Mouse (Mus musculus): ENCODE results near the gene Rab25. TPM values are rescaled to one million over a fixed set of nuclear protein-coding genes. Genes with fewer than 3 reads are reported as not detected.

Gene Rab25
- polyA plus RNA-seq, 1 experiment from 2014 or later, result 1.1 TPM

DNA sequence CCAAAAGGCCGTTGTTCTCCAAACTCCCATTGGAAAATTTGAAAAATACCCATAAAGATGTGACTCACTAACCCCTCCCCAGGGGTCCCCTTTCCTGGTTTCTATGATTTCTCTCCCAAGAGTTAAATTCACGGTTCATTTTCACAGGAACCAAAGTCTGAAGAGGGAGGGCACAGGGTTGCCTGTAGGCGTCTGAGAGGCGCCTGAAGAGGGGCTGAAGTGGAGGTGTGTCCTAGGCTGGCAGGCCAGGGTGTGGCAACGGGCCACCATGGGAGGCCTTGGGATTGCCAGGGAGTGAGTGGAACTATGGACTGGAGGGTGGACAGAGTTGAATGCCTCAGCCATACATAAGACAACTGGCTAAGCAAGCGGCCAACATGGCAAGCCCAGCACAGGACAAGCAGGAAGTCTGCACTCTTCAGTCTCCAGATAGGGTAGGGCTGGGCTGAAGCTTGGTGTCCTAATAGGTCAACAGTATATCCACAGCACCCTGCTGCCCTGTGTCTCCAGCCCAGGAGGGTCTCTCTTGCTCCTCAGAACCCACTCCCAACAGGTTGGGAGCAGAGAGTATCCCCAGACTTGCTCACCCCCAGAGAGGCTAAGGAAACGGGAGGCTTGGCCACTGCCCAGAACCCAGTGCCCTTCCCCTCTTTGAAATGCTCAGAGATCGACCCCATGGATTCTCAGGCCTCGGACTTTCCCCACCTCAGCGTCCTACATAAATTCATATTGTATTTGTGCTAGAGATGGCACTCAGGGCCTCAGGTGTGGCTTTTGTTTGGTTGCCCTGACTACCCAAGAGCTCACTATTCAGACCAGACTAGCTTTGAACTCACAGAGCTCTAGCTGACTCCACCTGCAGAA is 33.6 kb downstream of the Rab25 start:
- Histone ChIP-seq H3K9ac (ENCODE audit: low read depth, low read length) (no peak overlapping the region), H3K9me3 (replicated peaks; ENCODE audit: control insufficient read depth, low read length) (no peaks in the 10 kb centered on the region), H3K4me3 (ENCODE audit: low read depth, low read length) (no peak overlapping the region), H3K4me2 (ENCODE audit: low read depth, low read length) (no peak overlapping the region), H3K36me3 (ENCODE audit: control insufficient read depth, insufficient read depth) (no peaks in the 10 kb centered on the region), H3K27me3 (ENCODE audit: control insufficient read depth, insufficient read depth, low read depth, low read length) (peaks cover 4% of the 10 kb centered on the region; the same call in 1 of the 2 replicates), H3K27ac (ENCODE audit: low read length) (no peak overlapping the region), H3K4me1 (ENCODE audit: control insufficient read depth, low read depth, low read length) (peaks cover 33% of the 10 kb centered on the region)
- no peak for ATAC-seq (ENCODE audit: low read depth)
- WGBS (ENCODE audit: insufficient replicate concordance), result 49% methylated on average over 10 of the region's 10 CpGs

DNA sequence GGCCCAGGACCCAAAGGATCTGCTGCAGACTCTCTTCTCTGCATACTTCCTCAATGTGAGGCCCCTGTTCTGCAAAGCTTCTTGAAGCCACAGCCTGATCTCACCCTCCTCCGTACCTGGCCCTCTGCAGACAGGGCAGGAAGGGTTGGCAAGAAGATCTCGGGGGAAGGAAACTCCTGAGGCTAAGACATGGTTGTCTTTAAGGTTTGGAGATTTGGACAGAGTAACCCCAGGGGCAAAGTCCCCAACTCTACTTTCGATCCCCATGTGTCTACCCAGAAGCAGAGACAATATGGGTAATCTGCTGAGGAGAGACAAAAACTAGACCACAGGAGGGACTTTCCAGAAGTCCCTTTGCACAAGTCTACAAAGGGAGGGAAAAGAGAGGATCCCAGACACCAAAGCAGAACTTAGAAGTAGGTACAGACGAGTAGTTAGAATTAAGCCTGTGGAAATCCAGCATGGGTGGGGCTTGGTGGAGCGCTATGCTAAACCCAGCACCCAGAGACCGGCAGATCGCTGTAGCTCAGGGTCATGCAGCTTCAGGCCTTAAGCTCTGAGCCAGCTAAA is 34.5 kb downstream of the Rab25 start:
- Histone ChIP-seq H3K4me1 (ENCODE audit: control insufficient read depth, low read depth, low read length) (peaks cover 37% of the 10 kb centered on the region), H3K27me3 (ENCODE audit: control insufficient read depth, insufficient read depth, low read depth, low read length) (peaks cover 4% of the 10 kb centered on the region; the same call in 1 of the 2 replicates), H3K36me3 (ENCODE audit: control insufficient read depth, insufficient read depth) (no peaks in the 10 kb centered on the region), H3K9ac (ENCODE audit: low read depth, low read length) (no peak overlapping the region), H3K27ac (ENCODE audit: low read length) (no peak overlapping the region), H3K9me3 (replicated peaks; ENCODE audit: control insufficient read depth, low read length) (no peaks in the 10 kb centered on the region), H3K4me2 (ENCODE audit: low read depth, low read length) (no peak overlapping the region), H3K4me3 (ENCODE audit: low read depth, low read length) (no peak overlapping the region)
- no peak for ATAC-seq (ENCODE audit: low read depth)
- 45% methylated on average over 7 of the region's 7 CpGs for WGBS (ENCODE audit: insufficient replicate concordance)

DNA sequence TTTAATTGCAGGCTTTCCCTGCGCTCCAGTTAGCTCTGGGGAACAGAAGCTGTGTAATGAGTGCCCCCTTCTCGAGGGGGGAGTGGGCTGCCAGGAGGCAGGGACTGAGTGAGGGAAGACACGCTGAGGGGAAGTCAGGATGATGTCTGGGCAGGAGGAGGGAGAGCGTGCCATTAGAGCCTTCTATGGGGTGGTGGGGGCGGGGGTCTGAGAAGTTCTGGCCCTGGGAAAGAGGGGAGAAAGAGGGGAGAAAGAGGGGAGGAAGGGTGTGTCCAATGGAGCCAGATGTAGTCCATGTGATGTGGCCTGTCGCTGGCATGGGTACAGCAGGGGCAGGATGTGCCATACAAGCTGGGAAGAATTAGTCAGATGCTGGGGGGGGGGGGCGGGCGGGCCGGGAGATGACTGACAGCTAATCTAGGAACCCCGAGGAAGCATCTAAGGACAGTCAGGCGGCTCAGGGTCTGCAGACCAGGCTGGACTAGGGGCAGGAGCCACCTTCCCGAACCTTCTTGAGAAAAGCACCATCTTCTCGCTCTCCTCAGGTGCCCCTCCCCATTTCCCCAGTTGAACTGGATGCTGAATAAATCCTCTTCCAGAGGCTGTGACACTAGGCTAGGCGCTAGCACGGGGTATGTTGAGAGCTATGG is 35.1 kb downstream of the Rab25 start:
- no peak overlapping the region for H3K9ac ChIP-seq (ENCODE audit: low read depth, low read length)
- no peak overlapping the region for H3K27ac ChIP-seq (ENCODE audit: low read length)
- no peak for ATAC-seq (ENCODE audit: low read depth)
- WGBS (ENCODE audit: insufficient replicate concordance), result 27% methylated on average over 12 of the region's 15 CpGs
- H3K4me1 ChIP-seq (ENCODE audit: control insufficient read depth, low read depth, low read length), result peaks cover 37% of the 10 kb centered on the region
- H3K4me3 ChIP-seq (ENCODE audit: low read depth, low read length), result no peak overlapping the region
- no peaks in the 10 kb centered on the region for H3K36me3 ChIP-seq (ENCODE audit: control insufficient read depth, insufficient read depth)
- H3K27me3 ChIP-seq (ENCODE audit: control insufficient read depth, insufficient read depth, low read depth, low read length), result peaks cover 4% of the 10 kb centered on the region; the same call in 1 of the 2 replicates
- no peak overlapping the region for H3K4me2 ChIP-seq (ENCODE audit: low read depth, low read length)
- no peaks in the 10 kb centered on the region for H3K9me3 ChIP-seq (replicated peaks; ENCODE audit: control insufficient read depth, low read length)

DNA sequence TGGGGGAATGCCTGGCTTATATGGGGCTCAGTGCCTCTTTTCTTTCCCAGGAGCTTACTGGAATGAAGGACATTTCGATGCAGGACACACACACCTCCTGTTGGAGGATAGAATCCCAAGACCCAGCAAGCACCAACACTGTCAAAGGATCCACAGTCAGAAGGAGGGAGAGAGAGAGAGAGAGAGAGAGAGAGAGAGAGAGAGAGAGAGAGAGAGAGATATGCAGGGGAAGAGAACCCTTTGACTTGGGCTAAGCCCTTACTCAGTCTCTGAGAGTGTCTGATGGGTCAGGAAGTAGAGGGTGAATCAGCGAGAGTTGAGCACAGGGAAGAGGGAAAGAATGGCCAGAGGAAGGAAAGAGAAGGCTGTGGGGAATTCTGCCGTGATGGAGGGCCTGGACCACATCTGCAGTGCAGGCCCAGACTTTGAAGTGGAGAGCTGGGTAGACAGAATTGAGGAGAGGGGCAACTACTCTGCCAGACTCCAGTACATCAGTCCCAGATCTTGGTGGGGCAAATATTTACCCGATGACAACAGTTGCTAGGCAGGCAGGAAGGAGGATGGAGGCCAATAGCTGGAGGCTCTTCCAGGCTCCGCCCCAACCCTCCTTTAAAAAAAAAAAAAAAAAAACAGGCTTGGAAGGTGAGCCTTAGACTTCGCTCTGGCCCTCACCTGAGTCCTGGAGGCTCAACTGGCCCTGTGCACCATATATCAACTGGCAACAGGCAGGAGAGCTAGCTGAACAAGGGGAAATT is 35.8 kb downstream of the Rab25 start:
- Histone ChIP-seq H3K9ac (ENCODE audit: low read depth, low read length) (no peak overlapping the region), H3K4me2 (ENCODE audit: low read depth, low read length) (no peak overlapping the region), H3K4me3 (ENCODE audit: low read depth, low read length) (no peak overlapping the region), H3K27me3 (ENCODE audit: control insufficient read depth, insufficient read depth, low read depth, low read length) (0 out of 2 replicates have a peak, but pooled peaks cover 4% of the 10 kb centered on the region), H3K27ac (ENCODE audit: low read length) (no peak overlapping the region), H3K36me3 (ENCODE audit: control insufficient read depth, insufficient read depth) (no peaks in the 10 kb centered on the region), H3K4me1 (ENCODE audit: control insufficient read depth, low read depth, low read length) (peaks cover 37% of the 10 kb centered on the region), H3K9me3 (replicated peaks; ENCODE audit: control insufficient read depth, low read length) (no peaks in the 10 kb centered on the region)
- 39% methylated on average over 6 of the region's 6 CpGs for WGBS (ENCODE audit: insufficient replicate concordance)
- no peak for ATAC-seq (ENCODE audit: low read depth)

DNA sequence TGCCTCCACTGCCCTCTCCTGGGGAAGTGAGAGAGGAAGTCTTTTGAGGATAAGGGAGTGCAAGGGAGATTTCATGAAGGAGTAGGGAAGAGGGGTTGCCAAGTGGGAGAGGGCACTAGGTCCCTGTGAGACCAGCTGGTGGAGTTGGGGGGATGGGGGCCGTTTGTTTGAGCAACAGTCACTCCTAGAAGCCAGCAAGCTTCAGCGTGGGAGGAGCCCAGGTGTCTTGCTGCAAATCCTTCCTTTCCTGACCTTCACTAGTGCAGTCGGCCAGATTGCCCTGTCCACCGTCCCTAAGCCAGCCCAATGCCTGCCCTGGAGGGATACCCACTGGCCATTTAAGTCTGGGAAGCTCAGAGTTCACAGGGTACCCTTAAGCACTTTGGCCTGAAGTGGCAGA is 36.5 kb downstream of the Rab25 start:
- Histone ChIP-seq H3K9ac (ENCODE audit: low read depth, low read length) (no peak overlapping the region), H3K27me3 (ENCODE audit: control insufficient read depth, insufficient read depth, low read depth, low read length) (0 out of 2 replicates have a peak, but pooled peaks cover 4% of the 10 kb centered on the region), H3K36me3 (ENCODE audit: control insufficient read depth, insufficient read depth) (no peaks in the 10 kb centered on the region), H3K9me3 (replicated peaks; ENCODE audit: control insufficient read depth, low read length) (no peaks in the 10 kb centered on the region), H3K4me2 (ENCODE audit: low read depth, low read length) (no peak overlapping the region), H3K4me3 (ENCODE audit: low read depth, low read length) (no peak overlapping the region), H3K4me1 (ENCODE audit: control insufficient read depth, low read depth, low read length) (peaks cover 37% of the 10 kb centered on the region), H3K27ac (ENCODE audit: low read length) (no peak overlapping the region)
- ATAC-seq (ENCODE audit: low read depth), result no peak
- WGBS (ENCODE audit: insufficient replicate concordance), result 29% methylated on average over 4 of the region's 4 CpGs

DNA sequence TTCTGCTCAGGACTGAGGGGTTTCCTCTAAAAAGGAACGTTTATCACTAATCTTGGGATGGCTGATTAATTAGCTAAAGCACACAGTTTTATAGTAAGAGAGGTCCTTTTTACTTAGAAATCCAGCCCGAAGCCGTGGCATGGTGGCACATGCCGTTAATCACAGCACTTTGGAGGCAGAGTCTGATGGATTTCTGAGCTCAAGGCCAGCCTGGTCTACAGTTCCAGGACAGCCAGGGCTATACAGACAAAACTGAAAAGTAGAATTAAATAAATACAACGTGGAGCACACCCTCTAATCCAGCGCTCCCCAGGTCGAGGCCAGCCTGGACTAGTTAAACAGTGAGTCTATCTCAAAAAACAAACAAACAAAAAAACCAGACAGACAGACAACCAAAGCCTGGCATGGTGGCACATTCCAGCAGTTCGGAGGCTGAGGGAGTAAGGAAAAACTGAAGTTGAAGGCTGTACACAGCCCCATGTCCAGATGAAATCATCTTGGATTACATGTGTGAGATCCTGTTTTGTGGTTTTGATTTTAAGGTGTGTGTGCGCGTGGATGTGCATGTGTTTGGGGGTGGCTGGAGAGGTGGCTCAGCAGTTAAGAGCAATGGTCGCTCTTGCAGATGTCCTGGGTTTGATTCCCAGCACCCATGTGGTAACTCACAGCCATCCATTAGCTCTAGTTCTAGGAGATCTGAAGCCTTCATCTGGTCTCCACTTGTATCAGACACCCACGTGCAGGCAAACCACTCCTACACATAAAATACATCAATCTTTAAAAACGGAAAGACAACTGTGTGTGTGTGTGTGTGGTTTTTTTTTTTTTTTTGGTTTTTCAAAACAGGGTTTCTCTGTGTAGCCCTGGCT is 37.4 kb downstream of the Rab25 start:
- Histone ChIP-seq H3K4me2 (ENCODE audit: low read depth, low read length) (peak overlapping the region; percentile 65), H3K9me3 (replicated peaks; ENCODE audit: control insufficient read depth, low read length) (no peaks in the 10 kb centered on the region), H3K27me3 (ENCODE audit: control insufficient read depth, insufficient read depth, low read depth, low read length) (0 out of 2 replicates have a peak, but pooled peaks cover 4% of the 10 kb centered on the region), H3K4me3 (ENCODE audit: low read depth, low read length) (peak overlapping the region; percentile 54), H3K4me1 (ENCODE audit: control insufficient read depth, low read depth, low read length) (peaks cover 37% of the 10 kb centered on the region), H3K9ac (ENCODE audit: low read depth, low read length) (peak overlapping the region; percentile 24; the same call in 1 of the 2 replicates), H3K36me3 (ENCODE audit: control insufficient read depth, insufficient read depth) (no peaks in the 10 kb centered on the region), H3K27ac (ENCODE audit: low read length) (peak overlapping the region; percentile 76)
- 38% methylated on average over 13 of the region's 13 CpGs for WGBS (ENCODE audit: insufficient replicate concordance)
- ATAC-seq (ENCODE audit: low read depth), result no peak

DNA sequence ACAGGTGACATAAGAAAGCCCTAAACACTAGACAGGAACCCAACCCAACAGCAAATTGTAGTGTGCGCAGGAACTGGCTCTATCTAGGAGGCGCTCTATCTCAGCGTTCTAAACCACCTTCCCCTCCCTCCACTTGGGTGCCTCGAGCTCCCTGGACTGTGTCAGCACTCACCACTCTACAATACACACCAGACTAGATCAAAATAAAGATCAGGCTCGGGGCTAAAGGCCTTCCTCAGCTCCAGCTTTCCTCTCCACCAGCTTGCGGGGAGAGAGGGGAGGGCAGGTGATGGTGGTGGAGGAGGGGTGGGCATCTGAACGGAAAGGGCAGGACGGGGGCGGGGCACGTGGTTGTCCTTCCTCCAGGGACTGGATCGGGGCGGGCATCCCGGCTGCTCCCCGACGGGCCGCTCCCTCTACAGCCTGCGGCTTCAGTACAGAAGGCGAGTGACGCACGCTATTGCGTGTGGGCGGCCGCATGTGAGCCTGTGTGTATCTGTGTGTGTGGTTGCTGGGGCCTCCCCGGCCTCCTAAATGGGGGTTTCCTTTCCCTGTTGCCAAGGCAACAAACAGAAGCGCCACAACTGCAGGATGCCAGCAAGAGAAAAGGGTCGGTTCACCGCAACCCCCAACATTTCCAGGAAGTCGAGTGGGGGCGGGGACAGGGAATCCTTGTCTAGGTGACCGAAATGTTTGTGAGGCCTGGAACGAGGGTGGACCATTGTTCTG is 38.2 kb downstream of the Rab25 start, which contains the start of gene Lmna:
Gene Lmna (minus strand): TSS at position 265 of the 729 bp plus-strand sequence.
- Histone ChIP-seq H3K27me3 (ENCODE audit: control insufficient read depth, insufficient read depth, low read depth, low read length) (0 out of 2 replicates have a peak, but pooled peaks cover 4% of the 10 kb centered on the region), H3K9me3 (replicated peaks; ENCODE audit: control insufficient read depth, low read length) (no peaks in the 10 kb centered on the region), H3K4me3 (ENCODE audit: low read depth, low read length) (peak within 1 kb of the TSS; percentile 54), H3K4me2 (ENCODE audit: low read depth, low read length) (peak within 1 kb of the TSS; percentile 65), H3K9ac (ENCODE audit: low read depth, low read length) (peak within 1 kb of the TSS; percentile 34), H3K27ac (ENCODE audit: low read length) (peak within 1 kb of the TSS; percentile 76), H3K36me3 (ENCODE audit: control insufficient read depth, insufficient read depth) (no peaks in the 10 kb centered on the region), H3K4me1 (ENCODE audit: control insufficient read depth, low read depth, low read length) (peaks cover 37% of the 10 kb centered on the region)
- under 1% methylated on average over 31 of the region's 31 CpGs for WGBS (ENCODE audit: insufficient replicate concordance)
- peak; percentile 95 for ATAC-seq (ENCODE audit: low read depth)

All from liver, embryonic 16.5 days (tissue).